Mouse (Mus musculus): ENCODE data around the gene Rpl11.

- TF ChIP-seq POLR2A (IDR thresholded peaks at IDR 0.05; ENCODE audit: insufficient read depth, low read depth, low read length) (no peak), CTCF (IDR thresholded peaks at IDR 0.05) (no peak), EP300 (IDR thresholded peaks at IDR 0.05; ENCODE audit: insufficient read depth, low read depth, low read length) (no peak)
These were observed 25.7 kb downstream of the Rpl11 start for GRCm38 (mm10) chr4:136027416-136028131.

All from heart, adult 2 months (tissue).